ENCODE assay signal across 8 mouse cellular contexts in the genomic region with DNA sequence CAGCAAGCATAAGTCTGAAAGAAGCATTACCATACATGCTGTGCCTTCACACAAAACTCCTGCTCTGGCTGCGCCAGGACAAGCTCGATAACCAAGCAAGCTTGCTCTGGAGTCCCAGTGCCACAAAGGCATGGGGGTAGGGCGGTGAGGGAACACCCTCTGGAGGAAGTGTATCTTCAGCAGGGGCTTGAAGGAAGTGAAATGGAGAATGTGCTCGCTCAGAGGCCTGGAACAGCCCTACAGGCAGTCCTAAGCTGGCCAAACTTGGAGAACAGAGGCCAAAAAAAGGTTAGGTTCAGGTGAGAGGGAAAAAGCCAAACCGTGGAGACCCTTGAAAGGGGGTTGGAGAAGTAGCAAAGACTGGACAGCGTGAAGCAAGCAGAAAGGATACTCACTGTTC. TPM values are rescaled to one million over a fixed set of nuclear protein-coding genes. Genes with fewer than 3 reads are reported as not detected.
A peak's percentile ranks its signal among the peaks of the same experiment; 100 is the strongest.
DNase-seq lines count a peak whose midpoint lies in the region; ATAC-seq and TF ChIP-seq lines count a peak whose summit lies in the region.

No protein-coding gene starts in this region.

- H3K4me1 ChIP-seq in forebrain, embryonic 14.5 days (ENCODE audit: control insufficient read depth, insufficient read depth, low read length), result peaks cover 13% of the 10 kb centered on the region
- H3K4me1 ChIP-seq in intestine, embryonic 16.5 days (ENCODE audit: control insufficient read depth, insufficient read depth, low read length), result peaks cover 11% of the 10 kb centered on the region
- peaks cover 2% of the 10 kb centered on the region; the same call in 1 of the 2 replicates for H3K4me1 ChIP-seq in stomach, postnatal 0 days (replicated peaks; ENCODE audit: control insufficient read depth, insufficient read depth)

- H3K4me3 ChIP-seq in forebrain, embryonic 14.5 days (ENCODE audit: low read depth, low read length), result no peak overlapping the region
- peak overlapping the region; percentile 96 for H3K4me3 ChIP-seq in intestine, embryonic 16.5 days (ENCODE audit: low read length)
- H3K4me3 ChIP-seq in stomach, postnatal 0 days (ENCODE audit: low read depth, low read length), result peak overlapping the region; percentile 91

- peak overlapping the region; percentile 93; the same call in 1 of the 2 replicates for H3K4me2 ChIP-seq in forebrain, embryonic 14.5 days (ENCODE audit: low read length)
- peak overlapping the region; percentile 82 for H3K4me2 ChIP-seq in intestine, embryonic 16.5 days (ENCODE audit: low read depth, low read length)
- peak overlapping the region; percentile 93 for H3K4me2 ChIP-seq in stomach, postnatal 0 days (replicated peaks; ENCODE audit: low read depth)

- no peaks in the 10 kb centered on the region for H3K9me3 ChIP-seq in forebrain, embryonic 14.5 days (replicated peaks; ENCODE audit: control insufficient read depth, low read length)
- no peaks in the 10 kb centered on the region for H3K9me3 ChIP-seq in intestine, embryonic 16.5 days (ENCODE audit: control insufficient read depth, low read length)
- H3K9me3 ChIP-seq in stomach, postnatal 0 days (ENCODE audit: control insufficient read depth, low read length), result no peaks in the 10 kb centered on the region

- intact Hi-C loops in left cerebral cortex, postnatal 25 days (cut with DNase I), result no loop called here

- TF ChIP-seq EP300 in stomach, postnatal 0 days (optimal IDR thresholded peaks at IDR 0.05), result no peak

- H3K27ac ChIP-seq in forebrain, embryonic 14.5 days (ENCODE audit: low read depth, low read length), result no peak overlapping the region; the same call in 1 of the 2 replicates
- H3K27ac ChIP-seq in intestine, embryonic 16.5 days (ENCODE audit: low read length), result peak overlapping the region; percentile 53
- peak overlapping the region; percentile 95 for H3K27ac ChIP-seq in stomach, postnatal 0 days (replicated peaks)

- 46% methylated on average over 6 of the region's 6 CpGs for WGBS in forebrain, embryonic 14.5 days
- WGBS in intestine, embryonic 16.5 days, result 51% methylated on average over 6 of the region's 6 CpGs
- 34% methylated on average over 6 of the region's 6 CpGs for WGBS in stomach, postnatal 0 days

- H3K36me3 ChIP-seq in forebrain, embryonic 14.5 days (ENCODE audit: control insufficient read depth, insufficient read depth, low read length), result peaks cover 21% of the 10 kb centered on the region; the same call in 1 of the 2 replicates
- no peaks in the 10 kb centered on the region for H3K36me3 ChIP-seq in intestine, embryonic 16.5 days (ENCODE audit: control insufficient read depth, insufficient read depth, low read length)
- peaks cover 3% of the 10 kb centered on the region; the same call in 1 of the 2 replicates for H3K36me3 ChIP-seq in stomach, postnatal 0 days (ENCODE audit: control insufficient read depth, insufficient read depth, low read length)

- TF ChIP-seq CTCF in stomach, postnatal 0 days (IDR thresholded peaks at IDR 0.05; ENCODE audit: low read depth), result no peak

- DNase-seq in urinary bladder, postnatal 36 days (ENCODE audit: low spot score in 2 of 2), result peak; percentile 37 to 43
- no peak for DNase-seq in urinary bladder, postnatal 10 days (ENCODE audit: low spot score)
- DNase-seq in forebrain, embryonic 14.5 days (ENCODE audit: low spot score), result no peak
- DNase-seq in lung, postnatal 10 days, result peak; percentile 73
- peak; percentile 80 for DNase-seq in stomach, postnatal 0 days (ENCODE audit: low spot score)
- no peak for DNase-seq in left cerebral cortex, postnatal 25 days (ENCODE audit: low spot score in 2 of 2)

- peak overlapping the region; percentile 37; the same call in 1 of the 2 replicates for H3K9ac ChIP-seq in forebrain, embryonic 14.5 days (ENCODE audit: low read length)
- peak overlapping the region; percentile 98 for H3K9ac ChIP-seq in intestine, embryonic 16.5 days (ENCODE audit: low read depth, low read length)
- peak overlapping the region; percentile 92 for H3K9ac ChIP-seq in stomach, postnatal 0 days (ENCODE audit: low read length)

- H3K27me3 ChIP-seq in forebrain, embryonic 14.5 days (replicated peaks; ENCODE audit: control insufficient read depth, insufficient read depth, low read length), result no peaks in the 10 kb centered on the region
- H3K27me3 ChIP-seq in intestine, embryonic 16.5 days (replicated peaks; ENCODE audit: control insufficient read depth, insufficient read depth, low read length), result no peaks in the 10 kb centered on the region
- no peaks in the 10 kb centered on the region for H3K27me3 ChIP-seq in stomach, postnatal 0 days (ENCODE audit: control insufficient read depth, insufficient read depth, low read length)

- no peak for ATAC-seq in forebrain, embryonic 14.5 days
- ATAC-seq in intestine, embryonic 16.5 days, result no peak
- peak; percentile 63 for ATAC-seq in stomach, postnatal 0 days (ENCODE audit: low FRiP score, low TSS enrichment)
- no peak for ATAC-seq in cerebellum, adult (ENCODE audit: insufficient number of reproducible peaks, low FRiP score, low TSS enrichment)

RNA-seq across cellular contexts. Expression of a gene that starts 1.8 kb away (rescaled TPM):
- polyA plus RNA-seq in forebrain, embryonic 14.5 days (2014; fragmentation: Nextera tagmentation; extraction: Ambion mirVana), result 5.1 and 6.3 TPM in 2 replicates
- 2.8 and 3.9 TPM in 2 replicates for polyA plus RNA-seq in intestine, embryonic 16.5 days (2015; fragmentation: Nextera tagmentation; extraction: Ambion mirVana)
- 2.6 and 3.3 TPM in 2 replicates for polyA plus RNA-seq in stomach, postnatal 0 days (2015; fragmentation: Nextera tagmentation; extraction: Ambion mirVana)
- total RNA-seq in left cerebral cortex, postnatal 25 days (2021), result 10 to 100 TPM; 24.2 to 26.2 TPM

RNA-seq across cellular contexts. Expression of a gene that starts 39.0 kb away (rescaled TPM):
- polyA plus RNA-seq in forebrain, embryonic 14.5 days (2014; fragmentation: Nextera tagmentation; extraction: Ambion mirVana), result 29.0 and 33.2 TPM in 2 replicates
- polyA plus RNA-seq in intestine, embryonic 16.5 days (2015; fragmentation: Nextera tagmentation; extraction: Ambion mirVana), result 10.8 and 13.5 TPM in 2 replicates
- 9.6 and 12.9 TPM in 2 replicates for polyA plus RNA-seq in stomach, postnatal 0 days (2015; fragmentation: Nextera tagmentation; extraction: Ambion mirVana)
- total RNA-seq in left cerebral cortex, postnatal 25 days (2021), result 10 to 100 TPM; 30.9 to 36.0 TPM

RNA-seq across cellular contexts. Expression of a gene that starts 58.1 kb away (rescaled TPM):
- polyA plus RNA-seq in forebrain, embryonic 14.5 days (2014; fragmentation: Nextera tagmentation; extraction: Ambion mirVana), result 32.6 and 40.2 TPM in 2 replicates
- polyA plus RNA-seq in intestine, embryonic 16.5 days (2015; fragmentation: Nextera tagmentation; extraction: Ambion mirVana), result 6.3 and 8.0 TPM in 2 replicates
- 2.1 and 2.2 TPM in 2 replicates for polyA plus RNA-seq in stomach, postnatal 0 days (2015; fragmentation: Nextera tagmentation; extraction: Ambion mirVana)
- total RNA-seq in left cerebral cortex, postnatal 25 days (2021), result 10 to 100 TPM; 56.8 to 59.2 TPM

Comparison
In these comparisons a context has a peak if more than half of its experiments do, and no peak if none do; other contexts are left out.
1. DNase-seq: peak in urinary bladder, postnatal 36 days (2 of 2), lung, postnatal 10 days (single experiment) and stomach, postnatal 0 days (single experiment); none in urinary bladder, postnatal 10 days (single experiment), forebrain, embryonic 14.5 days (single experiment) and left cerebral cortex, postnatal 25 days (0 of 2).
2. H3K9ac ChIP-seq: peak in every context shown above with its lines; median percentile 98 in intestine, embryonic 16.5 days; 92 in stomach, postnatal 0 days; 37 in forebrain, embryonic 14.5 days.
3. Peak in every context shown above with its lines, with median percentiles within 50 percentile points of each other: H3K4me2 ChIP-seq.